Mouse (Mus musculus) small intestine, adult 2 months (tissue): ENCODE data around the gene Lmod2.

Experiments
- CTCF ChIP-seq: fragments of 200-500 bp; IDR thresholded peaks from 2 replicates; pipeline ENCODE4 v1.5.1; 2012; ENCODE audit warnings: low read depth, mild to moderate bottlenecking, control low read depth, inconsistent platforms, low read length, moderate library complexity, mixed read lengths; ENCODE audit not compliant: insufficient replicate concordance, insufficient read length; ENCODE audit errors: extremely low read depth
- POLR2A ChIP-seq: fragments of 200-500 bp; IDR thresholded peaks from 2 replicates; pipeline ENCODE4 v1.6.1; 2012; ENCODE audit warnings: low read depth, mild to moderate bottlenecking, control low read depth, inconsistent platforms, low read length, moderate library complexity

DNA sequence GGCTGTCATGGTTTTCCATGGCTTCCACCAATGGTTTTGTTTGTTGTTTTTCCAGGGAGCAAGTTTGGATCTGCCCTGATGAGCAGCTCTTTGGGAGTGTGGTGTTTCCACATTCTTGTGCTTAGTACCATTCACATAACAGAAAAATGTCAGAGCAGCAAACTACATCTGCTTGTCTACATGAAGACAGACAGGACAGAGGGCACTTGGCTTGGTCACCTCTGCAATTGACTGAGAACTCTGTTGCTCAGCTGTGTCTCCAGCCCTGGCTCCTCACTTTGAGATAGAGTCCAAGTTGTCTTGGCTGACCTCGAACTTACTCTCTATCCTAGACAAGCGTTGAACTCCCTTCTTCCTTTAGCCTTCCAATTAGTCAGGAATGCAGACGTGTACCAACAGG lies 4.8 kb downstream of the Lmod2 start:
- no peak for TF ChIP-seq CTCF
- no peak for TF ChIP-seq POLR2A
